Mouse (Mus musculus) intestine, embryonic 14.5 days (tissue): Measurements from ENCODE around the gene Gm8369. TPM values are rescaled to one million over a fixed set of nuclear protein-coding genes. Genes with fewer than 3 reads are reported as not detected.
"Not testable (repeated sequence)": the region's sequence is repeated elsewhere in the genome, so short reads cannot be mapped to it uniquely, and the experiment has no call there.

ENCODE experiments used
- ATAC-seq: fragments of 200-750 bp; cut with Nextera tagmentation; replicated peaks from 2 replicates; pipeline ENCODE4 v1.8.0; 2017; ENCODE audit warnings: low read depth, moderate number of reproducible peaks, moderate TSS enrichment, moderate library complexity; ENCODE audit not compliant: low FRiP score, low TSS enrichment
- DNase-seq: peaks from one replicate; pipeline ENCODE4 v3.0.0-alpha.2; 2018; ENCODE audit warnings: low spot score
- H3K27ac ChIP-seq: fragments of 300-500 bp; sonication (generic); 2 replicates; pipeline ENCODE4 v1.5.1; 2014; ENCODE audit warnings: low read depth, mild to moderate bottlenecking, control low read depth
- H3K27me3 ChIP-seq: fragments of 300-500 bp; sonication (generic); replicated peaks from 2 replicates; pipeline ENCODE4 v1.6.1; 2014; ENCODE audit warnings: low read length, control low read depth; ENCODE audit not compliant: control insufficient read depth, insufficient read depth
- H3K36me3 ChIP-seq: fragments of 300-500 bp; sonication (generic); 2 replicates; pipeline ENCODE4 v1.6.1; 2014; ENCODE audit warnings: low read length, control low read depth; ENCODE audit not compliant: control insufficient read depth, insufficient read depth
- H3K4me1 ChIP-seq: fragments of 300-500 bp; sonication (generic); replicated peaks from 2 replicates; pipeline ENCODE4 v1.6.1; 2014; ENCODE audit warnings: low read length, control low read depth, mixed read lengths; ENCODE audit not compliant: control insufficient read depth, insufficient read depth
- H3K4me2 ChIP-seq: fragments of 300-500 bp; sonication (generic); 2 replicates; pipeline ENCODE4 v1.6.1; 2014; ENCODE audit warnings: low read length
- H3K4me3 ChIP-seq: fragments of 300-500 bp; sonication (generic); 2 replicates; pipeline ENCODE4 v1.5.1; 2014; ENCODE audit warnings: low read depth, low read length, control low read depth, mixed read lengths
- H3K9ac ChIP-seq: fragments of 300-500 bp; sonication (generic); 2 replicates; pipeline ENCODE4 v1.6.1; 2014; ENCODE audit warnings: mild to moderate bottlenecking, low read length
- H3K9me3 ChIP-seq: fragments of 300-500 bp; sonication (generic); 2 replicates; pipeline ENCODE4 v1.6.1; 2016; ENCODE audit warnings: low read length, control low read depth; ENCODE audit not compliant: control insufficient read depth
- WGBS: fragments of 180-500 bp; shearing (Covaris S2); extraction: QIAGEN DNeasy Blood & Tissue Kit; methylation state at CpG from one replicate; pipeline ENCODE4 v1.1.7; 2014; 5-methylcytosine and 5-hydroxymethylcytosine counted together
- polyA plus RNA-seq: library from polyadenylated mRNA; unstranded; fragments of >200 nt; fragmentation: Nextera tagmentation; extraction: Ambion mirVana; gene quantifications from 2 replicates; pipeline ENCODE4 v1.2.1, GENCODE M21; 2014

The Gm8369 gene
- not detected in 2 replicates for polyA plus RNA-seq

DNA sequence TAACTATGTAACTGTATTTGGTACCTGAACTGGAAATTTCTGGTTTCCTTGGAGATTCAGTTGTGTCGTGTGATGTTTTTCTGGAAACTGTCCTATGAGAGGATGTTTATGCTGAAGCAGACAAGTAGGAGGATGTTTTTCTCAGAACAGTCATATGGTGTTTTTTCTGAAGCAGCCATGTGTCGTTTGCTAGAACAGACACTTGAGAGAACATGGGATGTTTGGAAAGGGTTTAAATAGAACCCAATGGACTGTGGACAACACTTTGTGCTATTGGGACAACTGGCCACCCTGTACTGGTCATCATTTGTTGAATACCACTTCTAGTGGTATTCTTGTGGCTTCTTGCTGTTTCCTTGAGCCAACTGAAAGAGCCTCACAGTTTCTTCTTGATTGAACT lies at the start of gene Gm8369:
TSS of gene Gm8369 (plus strand) at position 193 of the 400 bp plus-strand sequence.
- H3K9ac ChIP-seq, result no peak within 1 kb of the TSS
- no peak within 1 kb of the TSS for H3K4me2 ChIP-seq
- DNase-seq (no peak), ATAC-seq (no peak)
- no peaks in the 10 kb centered on the region for H3K4me1 ChIP-seq
- no peak within 1 kb of the TSS for H3K4me3 ChIP-seq
- H3K27ac ChIP-seq, result no peak within 1 kb of the TSS
- H3K27me3 ChIP-seq, result no peaks in the 10 kb centered on the region
- H3K9me3 ChIP-seq, result no peaks in the 10 kb centered on the region
- H3K36me3 ChIP-seq, result no peaks in the 10 kb centered on the region
- WGBS, result 40% methylated on average over 2 of the region's 2 CpGs

DNA sequence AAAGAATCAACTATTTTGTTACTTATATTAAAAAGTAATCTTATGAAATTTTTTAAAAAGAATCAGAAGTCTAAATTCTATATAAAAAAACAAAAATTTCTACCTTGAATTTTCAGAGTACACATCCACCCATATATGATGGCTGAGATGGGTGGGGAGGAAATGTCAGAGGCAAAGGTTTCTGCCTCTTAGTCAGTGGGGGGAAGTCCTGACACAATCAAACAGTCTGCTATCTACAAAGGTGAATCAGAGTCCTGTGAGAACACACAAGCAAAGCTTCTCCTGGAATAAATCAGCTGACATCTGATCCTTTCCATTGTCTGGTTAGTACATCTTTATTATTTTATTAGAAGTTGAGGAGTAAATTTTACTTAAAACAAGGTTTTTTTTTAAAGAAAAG lies 42.4 kb upstream of the Gm8369 start, which contains the start of gene Ms4a4b:
TSS of gene Ms4a4b (plus strand) at position 216 of the 400 bp plus-strand sequence.
- DNase-seq (no peak), ATAC-seq (no peak)
- no peak within 1 kb of the TSS for H3K27ac ChIP-seq
- no peaks in the 10 kb centered on the region for H3K27me3 ChIP-seq
- H3K4me2 ChIP-seq, result no peak within 1 kb of the TSS
- no peaks in the 10 kb centered on the region for H3K9me3 ChIP-seq
- no peak within 1 kb of the TSS for H3K4me3 ChIP-seq
- no peaks in the 10 kb centered on the region for H3K4me1 ChIP-seq
- H3K36me3 ChIP-seq, result no peaks in the 10 kb centered on the region
- H3K9ac ChIP-seq, result no peak within 1 kb of the TSS

DNA sequence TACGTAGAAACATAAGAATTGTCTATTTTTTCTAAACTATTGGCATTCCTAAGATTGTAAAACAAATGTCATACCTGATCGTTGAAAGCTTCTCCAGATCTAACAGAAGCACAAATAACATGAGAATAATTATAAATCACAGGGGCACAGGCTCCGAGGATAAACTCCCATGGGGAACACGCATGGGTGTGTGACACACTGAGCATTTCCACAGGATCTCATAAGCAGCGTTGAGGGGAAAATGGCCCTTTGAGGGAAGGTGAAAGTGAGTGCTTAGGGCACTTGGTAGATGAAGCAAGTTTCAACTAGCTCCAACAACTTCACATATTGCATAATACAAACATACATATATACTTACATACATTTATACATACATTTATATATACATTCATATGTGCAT lies 41.8 kb upstream of the Gm8369 start:
- DNase-seq, result no peak
- WGBS, result 77% methylated on average over 5 of the region's 5 CpGs
- Histone ChIP-seq H3K27me3 (no peaks in the 10 kb centered on the region), H3K9ac (no peak overlapping the region), H3K9me3 (no peaks in the 10 kb centered on the region), H3K36me3 (no peaks in the 10 kb centered on the region), H3K4me3 (no peak overlapping the region), H3K27ac (no peak overlapping the region), H3K4me2 (no peak overlapping the region), H3K4me1 (no peaks in the 10 kb centered on the region)
- no peak for ATAC-seq

DNA sequence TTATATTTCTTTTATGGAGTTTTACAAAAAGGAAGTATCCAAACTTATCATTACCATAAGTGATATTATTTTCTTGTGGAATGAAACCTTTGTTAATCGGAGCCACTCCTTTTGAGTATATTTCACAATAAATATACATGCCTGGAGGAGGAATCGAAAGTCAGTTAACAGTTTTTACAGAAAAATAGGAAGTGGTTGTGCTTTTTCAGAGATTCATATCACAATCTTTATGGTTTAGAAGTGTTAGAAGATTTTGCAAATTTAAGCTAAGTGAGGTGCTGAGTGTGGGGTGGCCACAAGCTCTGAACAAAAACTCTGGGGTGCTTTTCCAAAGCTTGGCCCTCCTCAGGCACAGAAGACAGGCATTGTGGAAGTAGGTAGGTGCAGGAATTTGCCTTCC lies 38.5 kb upstream of the Gm8369 start:
- Histone ChIP-seq H3K27me3 (no peaks in the 10 kb centered on the region), H3K9ac (no peak overlapping the region), H3K9me3 (no peaks in the 10 kb centered on the region), H3K36me3 (no peaks in the 10 kb centered on the region), H3K4me1 (no peaks in the 10 kb centered on the region), H3K27ac (no peak overlapping the region), H3K4me2 (no peak overlapping the region), H3K4me3 (no peak overlapping the region)
- WGBS, result 92% methylated on average over 2 of the region's 2 CpGs
- ATAC-seq (no peak), DNase-seq (no peak)

DNA sequence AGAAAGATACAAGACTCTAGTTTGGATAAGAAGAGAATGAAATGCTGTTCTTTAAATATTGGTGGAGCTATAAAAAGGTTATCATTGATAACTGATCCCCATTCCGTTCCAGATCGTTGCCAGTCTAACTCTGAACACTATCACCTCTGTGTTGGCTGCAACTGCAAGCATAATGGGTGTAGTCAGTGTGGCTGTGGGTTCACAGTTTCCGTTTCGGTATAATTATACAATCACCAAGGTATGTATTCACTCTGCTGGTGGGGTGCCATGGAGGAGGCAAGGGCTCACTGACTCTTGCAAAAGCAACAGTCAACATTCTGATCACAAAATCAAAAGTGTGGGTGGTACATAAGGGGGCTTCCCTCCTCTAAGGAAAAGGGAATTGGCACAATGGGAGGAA lies 26.7 kb upstream of the Gm8369 start:
- H3K4me1 ChIP-seq, ATAC-seq: not testable (repeated sequence)

GRCm38 (mm10) chr19:11464795-11465194 lies 20.9 kb upstream of the Gm8369 start:
- not testable (repeated sequence) for H3K27ac ChIP-seq, H3K27me3 ChIP-seq, DNase-seq, ATAC-seq, H3K9ac ChIP-seq, H3K4me3 ChIP-seq, H3K36me3 ChIP-seq, H3K9me3 ChIP-seq, H3K4me2 ChIP-seq, H3K4me1 ChIP-seq
- WGBS, result 71% methylated on average over 1 of the region's 1 CpGs

More for the DNA sequence above, 26.7 kb upstream of the Gm8369 start:
- H3K36me3 ChIP-seq, DNase-seq, H3K4me2 ChIP-seq, H3K27me3 ChIP-seq, H3K4me3 ChIP-seq, H3K9me3 ChIP-seq, H3K9ac ChIP-seq, H3K27ac ChIP-seq: not testable (repeated sequence)
- WGBS, result 63% methylated on average over 2 of the region's 4 CpGs

DNA sequence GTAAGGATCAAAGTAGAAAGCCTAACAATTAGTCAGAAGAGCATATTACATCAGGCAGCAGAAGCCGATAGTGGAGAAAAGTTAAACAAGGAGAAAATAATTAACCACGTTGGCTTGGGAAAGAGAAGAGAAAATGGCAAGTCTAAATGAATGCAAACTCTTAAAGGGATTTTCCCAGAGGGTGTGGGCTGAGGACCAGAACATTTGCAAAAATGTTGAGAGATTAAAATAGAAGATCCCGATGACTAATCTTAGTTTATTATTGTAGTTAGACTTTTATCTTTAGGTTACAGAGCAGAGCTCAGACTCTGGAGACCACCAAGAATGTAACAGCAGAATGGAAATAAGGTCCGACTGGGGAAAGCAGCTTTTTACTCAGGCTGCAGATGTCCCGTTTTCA lies 19.3 kb upstream of the Gm8369 start:
- no peak overlapping the region for H3K9ac ChIP-seq
- no peaks in the 10 kb centered on the region for H3K9me3 ChIP-seq
- no peak for ATAC-seq
- no peak for DNase-seq
- H3K4me3 ChIP-seq, result no peak overlapping the region
- no peaks in the 10 kb centered on the region for H3K27me3 ChIP-seq
- H3K4me1 ChIP-seq, result no peaks in the 10 kb centered on the region
- H3K36me3 ChIP-seq, result no peaks in the 10 kb centered on the region
- H3K4me2 ChIP-seq, result no peak overlapping the region
- WGBS, result 54% methylated on average over 5 of the region's 5 CpGs
- H3K27ac ChIP-seq, result no peak overlapping the region

- not testable (repeated sequence) for H3K27me3 ChIP-seq, H3K27ac ChIP-seq, H3K9ac ChIP-seq, H3K4me3 ChIP-seq, H3K4me1 ChIP-seq, H3K4me2 ChIP-seq, DNase-seq, H3K36me3 ChIP-seq, H3K9me3 ChIP-seq, ATAC-seq
- WGBS, result 62% methylated on average over 1 of the region's 1 CpGs
Observed at GRCm38 (mm10) chr19:11468361-11468760, 17.4 kb upstream of the Gm8369 start.

GRCm38 (mm10) chr19:11469215-11469614 lies 16.5 kb upstream of the Gm8369 start, which contains the start of gene Ms4a6c:
Gene Ms4a6c (plus strand): TSS chr19:11469366.
- WGBS, result 84% methylated on average over 4 of the region's 4 CpGs
- H3K4me2 ChIP-seq, H3K9ac ChIP-seq, H3K27ac ChIP-seq, H3K9me3 ChIP-seq, H3K4me3 ChIP-seq, H3K27me3 ChIP-seq, ATAC-seq, H3K36me3 ChIP-seq, H3K4me1 ChIP-seq, DNase-seq: not testable (repeated sequence)
